Mouse (Mus musculus): ENCODE measurements at regions not wholly inside any gene's neighbourhood (a gene's known extent, or its start where the extent isn't known, plus 50 kb on each side); places are given as distances from the start of the nearest gene placed in this dataset.

GRCm38 (mm10) chr14:76868131-76868530, 168.4 kb upstream of the Ccdc122 start:
- Histone ChIP-seq H3K27me3 (ENCODE audit: control insufficient read depth, insufficient read depth, low read length) (no peaks in the 10 kb centered on the region), H3K4me1 (ENCODE audit: control insufficient read depth, insufficient read depth, low read length) (no peaks in the 10 kb centered on the region), H3K4me2 (ENCODE audit: low read depth, low read length) (no peak overlapping the region), H3K9ac (replicated peaks; ENCODE audit: low read depth, low read length) (no peak overlapping the region), H3K9me3 (ENCODE audit: control insufficient read depth, low read length) (0 out of 2 replicates have a peak, but pooled peaks cover 5% of the 10 kb centered on the region), H3K36me3 (ENCODE audit: control insufficient read depth, insufficient read depth, low read length) (no peaks in the 10 kb centered on the region), H3K4me3 (ENCODE audit: low read depth, low read length) (no peak overlapping the region), H3K27ac (ENCODE audit: low read depth, low read length) (no peak overlapping the region)
- WGBS: 88% methylated on average over 5 of the region's 5 CpGs
- ATAC-seq (ENCODE audit: low read depth): no peak

GRCm38 (mm10) chr14:76864664-76865063, 171.9 kb upstream of the Ccdc122 start:
- no peak overlapping the region for H3K9ac ChIP-seq (replicated peaks; ENCODE audit: low read depth, low read length)
- WGBS: 23% methylated on average over 4 of the region's 4 CpGs

GRCm38 (mm10) chr14:76863035-76863706, 173.4 kb upstream of the Ccdc122 start:
- Histone ChIP-seq H3K4me3 (ENCODE audit: low read depth, low read length) (no peak overlapping the region), H3K4me2 (ENCODE audit: low read depth, low read length) (no peak overlapping the region), H3K27ac (ENCODE audit: low read depth, low read length) (no peak overlapping the region), H3K4me1 (ENCODE audit: control insufficient read depth, insufficient read depth, low read length) (no peaks in the 10 kb centered on the region), H3K9ac (replicated peaks; ENCODE audit: low read depth, low read length) (no peak overlapping the region), H3K36me3 (ENCODE audit: control insufficient read depth, insufficient read depth, low read length) (no peaks in the 10 kb centered on the region), H3K27me3 (ENCODE audit: control insufficient read depth, insufficient read depth, low read length) (no peaks in the 10 kb centered on the region), H3K9me3 (ENCODE audit: control insufficient read depth, low read length) (no peaks in the 10 kb centered on the region)
- 77% methylated on average over 13 of the region's 13 CpGs for WGBS
- no peak for ATAC-seq (ENCODE audit: low read depth)

More at GRCm38 (mm10) chr14:76864664-76865063, 171.9 kb upstream of the Ccdc122 start:
- Histone ChIP-seq H3K27ac (ENCODE audit: low read depth, low read length) (no peak overlapping the region), H3K9me3 (ENCODE audit: control insufficient read depth, low read length) (0 out of 2 replicates have a peak, but pooled peaks cover 5% of the 10 kb centered on the region), H3K4me3 (ENCODE audit: low read depth, low read length) (no peak overlapping the region), H3K4me2 (ENCODE audit: low read depth, low read length) (no peak overlapping the region), H3K36me3 (ENCODE audit: control insufficient read depth, insufficient read depth, low read length) (no peaks in the 10 kb centered on the region), H3K4me1 (ENCODE audit: control insufficient read depth, insufficient read depth, low read length) (no peaks in the 10 kb centered on the region), H3K27me3 (ENCODE audit: control insufficient read depth, insufficient read depth, low read length) (no peaks in the 10 kb centered on the region)
- no peak for ATAC-seq (ENCODE audit: low read depth)

- no peak for ATAC-seq (ENCODE audit: low read depth)
- no peaks in the 10 kb centered on the region for H3K4me1 ChIP-seq (ENCODE audit: control insufficient read depth, insufficient read depth, low read length)
- no peak overlapping the region for H3K27ac ChIP-seq (ENCODE audit: low read depth, low read length)
- no peaks in the 10 kb centered on the region for H3K9me3 ChIP-seq (ENCODE audit: control insufficient read depth, low read length)
- H3K4me2 ChIP-seq (ENCODE audit: low read depth, low read length): no peak overlapping the region
- no peaks in the 10 kb centered on the region for H3K27me3 ChIP-seq (ENCODE audit: control insufficient read depth, insufficient read depth, low read length)
- no peaks in the 10 kb centered on the region for H3K36me3 ChIP-seq (ENCODE audit: control insufficient read depth, insufficient read depth, low read length)
- H3K9ac ChIP-seq (replicated peaks; ENCODE audit: low read depth, low read length): no peak overlapping the region
- 80% methylated on average over 5 of the region's 5 CpGs for WGBS
- H3K4me3 ChIP-seq (ENCODE audit: low read depth, low read length): no peak overlapping the region
These were observed 178.2 kb upstream of the Ccdc122 start for GRCm38 (mm10) chr14:76858396-76858795.

GRCm38 (mm10) chr14:76857196-76857773, 179.3 kb upstream of the Ccdc122 start:
- Histone ChIP-seq H3K27ac (ENCODE audit: low read depth, low read length) (no peak overlapping the region), H3K27me3 (ENCODE audit: control insufficient read depth, insufficient read depth, low read length) (no peaks in the 10 kb centered on the region), H3K4me3 (ENCODE audit: low read depth, low read length) (no peak overlapping the region), H3K36me3 (ENCODE audit: control insufficient read depth, insufficient read depth, low read length) (no peaks in the 10 kb centered on the region), H3K9ac (replicated peaks; ENCODE audit: low read depth, low read length) (no peak overlapping the region), H3K9me3 (ENCODE audit: control insufficient read depth, low read length) (no peaks in the 10 kb centered on the region), H3K4me2 (ENCODE audit: low read depth, low read length) (no peak overlapping the region), H3K4me1 (ENCODE audit: control insufficient read depth, insufficient read depth, low read length) (no peaks in the 10 kb centered on the region)
- ATAC-seq (ENCODE audit: low read depth): no peak
- 64% methylated on average over 10 of the region's 10 CpGs for WGBS

GRCm38 (mm10) chr14:76856591-76856990, 180.0 kb upstream of the Ccdc122 start:
- no peak overlapping the region for H3K4me3 ChIP-seq (ENCODE audit: low read depth, low read length)
- ATAC-seq (ENCODE audit: low read depth): no peak
- H3K27ac ChIP-seq (ENCODE audit: low read depth, low read length): no peak overlapping the region
- H3K4me2 ChIP-seq (ENCODE audit: low read depth, low read length): no peak overlapping the region
- H3K36me3 ChIP-seq (ENCODE audit: control insufficient read depth, insufficient read depth, low read length): no peaks in the 10 kb centered on the region
- H3K9me3 ChIP-seq (ENCODE audit: control insufficient read depth, low read length): no peaks in the 10 kb centered on the region
- 93% methylated on average over 8 of the region's 8 CpGs for WGBS
- H3K9ac ChIP-seq (replicated peaks; ENCODE audit: low read depth, low read length): no peak overlapping the region
- H3K4me1 ChIP-seq (ENCODE audit: control insufficient read depth, insufficient read depth, low read length): no peaks in the 10 kb centered on the region
- H3K27me3 ChIP-seq (ENCODE audit: control insufficient read depth, insufficient read depth, low read length): no peaks in the 10 kb centered on the region

GRCm38 (mm10) chr14:76854965-76855364, 181.6 kb upstream of the Ccdc122 start:
- Histone ChIP-seq H3K9me3 (ENCODE audit: control insufficient read depth, low read length) (no peaks in the 10 kb centered on the region), H3K9ac (replicated peaks; ENCODE audit: low read depth, low read length) (no peak overlapping the region), H3K27ac (ENCODE audit: low read depth, low read length) (no peak overlapping the region), H3K36me3 (ENCODE audit: control insufficient read depth, insufficient read depth, low read length) (no peaks in the 10 kb centered on the region), H3K4me1 (ENCODE audit: control insufficient read depth, insufficient read depth, low read length) (no peaks in the 10 kb centered on the region), H3K4me2 (ENCODE audit: low read depth, low read length) (no peak overlapping the region), H3K27me3 (ENCODE audit: control insufficient read depth, insufficient read depth, low read length) (no peaks in the 10 kb centered on the region), H3K4me3 (ENCODE audit: low read depth, low read length) (no peak overlapping the region)
- 68% methylated on average over 11 of the region's 11 CpGs for WGBS
- no peak for ATAC-seq (ENCODE audit: low read depth)

GRCm38 (mm10) chr14:76851473-76852214, 184.9 kb upstream of the Ccdc122 start:
- no peak overlapping the region for H3K9ac ChIP-seq (replicated peaks; ENCODE audit: low read depth, low read length)
- ATAC-seq (ENCODE audit: low read depth): no peak
- 82% methylated on average over 10 of the region's 10 CpGs for WGBS
- no peak overlapping the region for H3K4me3 ChIP-seq (ENCODE audit: low read depth, low read length)
- no peak overlapping the region for H3K4me2 ChIP-seq (ENCODE audit: low read depth, low read length)
- H3K27me3 ChIP-seq (ENCODE audit: control insufficient read depth, insufficient read depth, low read length): no peaks in the 10 kb centered on the region
- no peaks in the 10 kb centered on the region for H3K9me3 ChIP-seq (ENCODE audit: control insufficient read depth, low read length)
- H3K36me3 ChIP-seq (ENCODE audit: control insufficient read depth, insufficient read depth, low read length): no peaks in the 10 kb centered on the region
- no peaks in the 10 kb centered on the region for H3K4me1 ChIP-seq (ENCODE audit: control insufficient read depth, insufficient read depth, low read length)
- H3K27ac ChIP-seq (ENCODE audit: low read depth, low read length): no peak overlapping the region

GRCm38 (mm10) chr14:76850641-76851040, 185.9 kb upstream of the Ccdc122 start:
- H3K36me3 ChIP-seq (ENCODE audit: control insufficient read depth, insufficient read depth, low read length): no peaks in the 10 kb centered on the region
- 92% methylated on average over 4 of the region's 4 CpGs for WGBS
- ATAC-seq (ENCODE audit: low read depth): no peak
- no peaks in the 10 kb centered on the region for H3K4me1 ChIP-seq (ENCODE audit: control insufficient read depth, insufficient read depth, low read length)
- H3K27ac ChIP-seq (ENCODE audit: low read depth, low read length): no peak overlapping the region
- no peak overlapping the region for H3K9ac ChIP-seq (replicated peaks; ENCODE audit: low read depth, low read length)
- no peak overlapping the region for H3K4me3 ChIP-seq (ENCODE audit: low read depth, low read length)
- H3K9me3 ChIP-seq (ENCODE audit: control insufficient read depth, low read length): no peaks in the 10 kb centered on the region
- H3K27me3 ChIP-seq (ENCODE audit: control insufficient read depth, insufficient read depth, low read length): no peaks in the 10 kb centered on the region
- no peak overlapping the region for H3K4me2 ChIP-seq (ENCODE audit: low read depth, low read length)

Data from neural tube, embryonic 14.5 days (tissue).